Mouse (Mus musculus): ENCODE measurements around the gene Nipa2.
A peak's percentile ranks its signal among the peaks of the same experiment; 100 is the strongest.

Gene Nipa2

GRCm38 (mm10) chr7:55962004-55962908 lies at the start of gene Nipa2:
Gene Nipa2, minus strand, starts transcription at chr7:55962476.
- peak; percentile 77 for DNase-seq (ENCODE audit: low read depth)

- DNase-seq (ENCODE audit: low read depth), result no peak
Measured at GRCm38 (mm10) chr7:56011018-56011333, 48.7 kb upstream of the Nipa2 start.

GRCm38 (mm10) chr7:56010318-56011017 lies 48.2 kb upstream of the Nipa2 start:
- no peak for DNase-seq (ENCODE audit: low read depth)

GRCm38 (mm10) chr7:55998997-55999396 lies 36.7 kb upstream of the Nipa2 start:
- DNase-seq (ENCODE audit: low read depth), result no peak

GRCm38 (mm10) chr7:55995013-55995412 lies 32.7 kb upstream of the Nipa2 start:
- no peak for DNase-seq (ENCODE audit: low read depth)

GRCm38 (mm10) chr7:55991858-55992257 lies 29.6 kb upstream of the Nipa2 start:
- DNase-seq (ENCODE audit: low read depth), result no peak

GRCm38 (mm10) chr7:55991129-55991528 lies 28.9 kb upstream of the Nipa2 start:
- no peak for DNase-seq (ENCODE audit: low read depth)

GRCm38 (mm10) chr7:55986526-55987214 lies 24.4 kb upstream of the Nipa2 start:
- DNase-seq (ENCODE audit: low read depth), result no peak

- DNase-seq (ENCODE audit: low read depth), result no peak
Measured at GRCm38 (mm10) chr7:55984754-55985153, 22.5 kb upstream of the Nipa2 start.

- no peak for DNase-seq (ENCODE audit: low read depth)
Measured at GRCm38 (mm10) chr7:55983107-55983506, 20.8 kb upstream of the Nipa2 start.

GRCm38 (mm10) chr7:55982010-55982700 lies 19.9 kb upstream of the Nipa2 start:
- no peak for DNase-seq (ENCODE audit: low read depth)

GRCm38 (mm10) chr7:55981511-55981910 lies 19.2 kb upstream of the Nipa2 start:
- DNase-seq (ENCODE audit: low read depth), result no peak

- no peak for DNase-seq (ENCODE audit: low read depth)
Measured at GRCm38 (mm10) chr7:55974429-55974828, 12.2 kb upstream of the Nipa2 start.

GRCm38 (mm10) chr7:55969415-55969814 lies 7.1 kb upstream of the Nipa2 start:
- no peak for DNase-seq (ENCODE audit: low read depth)

GRCm38 (mm10) chr7:55968258-55968901 lies 6.1 kb upstream of the Nipa2 start:
- DNase-seq (ENCODE audit: low read depth), result no peak

GRCm38 (mm10) chr7:55966866-55967460 lies 4.7 kb upstream of the Nipa2 start:
- DNase-seq (ENCODE audit: low read depth), result no peak

- DNase-seq (ENCODE audit: low read depth), result no peak
Measured at GRCm38 (mm10) chr7:55960506-55960905, 1.8 kb downstream of the Nipa2 start.

- no peak for DNase-seq (ENCODE audit: low read depth)
Measured at GRCm38 (mm10) chr7:55959801-55960200, 2.5 kb downstream of the Nipa2 start.

GRCm38 (mm10) chr7:55957916-55958315 lies 4.4 kb downstream of the Nipa2 start:
- no peak for DNase-seq (ENCODE audit: low read depth)

- DNase-seq (ENCODE audit: low read depth), result no peak
Measured at GRCm38 (mm10) chr7:55957178-55957577, 5.1 kb downstream of the Nipa2 start.

- DNase-seq (ENCODE audit: low read depth), result no peak
Measured at GRCm38 (mm10) chr7:55956054-55956453, 6.2 kb downstream of the Nipa2 start.

Measured in fibroblast of lung, adult 2 months (primary cell).